Mouse (Mus musculus) ovary, postnatal 14 days (tissue): ENCODE results near the gene Ntrk2.

Source experiments
- DNase-seq: peaks from one replicate; pipeline ENCODE4 v3.0.0; 2022; ENCODE audit warnings: low spot score

Gene Ntrk2

GRCm38 (mm10) chr13:58843826-58844225 lies 37.5 kb downstream of the Ntrk2 start:
- no peak for DNase-seq

GRCm38 (mm10) chr13:58848578-58848977 lies 42.2 kb downstream of the Ntrk2 start:
- DNase-seq, result no peak

- DNase-seq, result no peak
Observed at GRCm38 (mm10) chr13:58853685-58854084, 47.3 kb downstream of the Ntrk2 start.

- DNase-seq, result no peak
Observed at GRCm38 (mm10) chr13:58866239-58866638, 59.9 kb downstream of the Ntrk2 start.

GRCm38 (mm10) chr13:58866776-58867435 lies 60.5 kb downstream of the Ntrk2 start:
- DNase-seq, result no peak

GRCm38 (mm10) chr13:58882468-58882867 lies 76.1 kb downstream of the Ntrk2 start:
- DNase-seq, result no peak

GRCm38 (mm10) chr13:58882916-58883315 lies 76.5 kb downstream of the Ntrk2 start:
- DNase-seq, result no peak

- no peak for DNase-seq
Observed at GRCm38 (mm10) chr13:58886108-58886507, 79.7 kb downstream of the Ntrk2 start.

- no peak for DNase-seq
Observed at GRCm38 (mm10) chr13:58896254-58896910, 90.0 kb downstream of the Ntrk2 start.

GRCm38 (mm10) chr13:58899337-58899736 lies 93.0 kb downstream of the Ntrk2 start:
- no peak for DNase-seq

GRCm38 (mm10) chr13:58902313-58902712 lies 95.9 kb downstream of the Ntrk2 start:
- DNase-seq, result no peak

- no peak for DNase-seq
Observed at GRCm38 (mm10) chr13:58904742-58905735, 98.7 kb downstream of the Ntrk2 start.

GRCm38 (mm10) chr13:58911936-58912335 lies 105.6 kb downstream of the Ntrk2 start:
- DNase-seq, result no peak

GRCm38 (mm10) chr13:58912559-58912958 lies 106.2 kb downstream of the Ntrk2 start:
- no peak for DNase-seq

- DNase-seq, result no peak
Observed at GRCm38 (mm10) chr13:58914061-58914814, 107.9 kb downstream of the Ntrk2 start.

GRCm38 (mm10) chr13:58916348-58916747 lies 110.0 kb downstream of the Ntrk2 start:
- DNase-seq, result no peak

- DNase-seq, result no peak
Observed at GRCm38 (mm10) chr13:58920241-58920640, 113.9 kb downstream of the Ntrk2 start.

- no peak for DNase-seq
Observed at GRCm38 (mm10) chr13:58921255-58921654, 114.9 kb downstream of the Ntrk2 start.

GRCm38 (mm10) chr13:58921705-58922104 lies 115.3 kb downstream of the Ntrk2 start:
- DNase-seq, result no peak

GRCm38 (mm10) chr13:58922174-58922573 lies 115.8 kb downstream of the Ntrk2 start:
- DNase-seq, result no peak

GRCm38 (mm10) chr13:58923496-58923895 lies 117.1 kb downstream of the Ntrk2 start:
- DNase-seq, result no peak

- DNase-seq, result no peak
Observed at GRCm38 (mm10) chr13:58924486-58924885, 118.1 kb downstream of the Ntrk2 start.
